Mouse (Mus musculus) ES-E14 (cell line): ENCODE data around the gene Rnf224.

ENCODE experiments used
- CHD2 ChIP-seq: IDR thresholded peaks from 2 replicates; pipeline ENCODE4 v1.6.1; 2014; ENCODE audit warnings: mild to moderate bottlenecking, low read depth, low read length, inconsistent platforms
- ZC3H11A ChIP-seq: IDR thresholded peaks from 2 replicates; pipeline ENCODE4 v1.6.1; 2012; ENCODE audit warnings: low read depth, mild to moderate bottlenecking, inconsistent platforms, low read length, borderline replicate concordance
- ZNF384 ChIP-seq: IDR thresholded peaks from 2 replicates; pipeline ENCODE4 v1.6.1; 2012; ENCODE audit warnings: low read depth, low read length, inconsistent platforms

DNA sequence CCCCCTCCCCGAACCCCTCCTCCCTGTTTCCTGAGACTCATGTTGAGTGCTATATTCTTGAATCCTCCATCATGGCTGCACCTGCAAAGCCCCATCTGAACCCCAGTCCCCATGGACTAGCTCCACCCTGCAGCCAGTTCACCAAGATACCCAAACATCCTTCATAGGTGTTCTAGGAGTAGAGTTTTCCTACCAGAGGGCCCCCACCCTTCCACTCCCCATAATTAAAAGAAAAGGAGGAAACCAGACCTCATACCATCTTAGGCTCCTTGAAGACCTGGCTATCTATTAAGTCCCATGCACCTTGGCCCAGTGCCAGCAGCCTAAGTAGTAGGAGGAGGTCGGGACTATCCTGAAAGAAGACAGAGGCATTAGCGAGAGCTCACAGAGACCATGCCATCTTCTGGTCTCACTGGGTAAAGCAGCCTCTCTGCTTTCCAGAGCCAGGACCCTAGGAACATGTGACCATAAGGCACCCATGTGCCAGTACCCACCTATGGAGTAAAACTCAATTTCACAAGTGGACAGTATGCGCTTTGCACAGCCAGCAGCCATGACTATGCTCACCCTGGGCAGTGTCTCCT lies 32.9 kb downstream of the Rnf224 start:
- TF ChIP-seq CHD2: no peak
- TF ChIP-seq ZC3H11A: no peak
- no peak for TF ChIP-seq ZNF384
